Mouse (Mus musculus): ENCODE results near the gene Timmdc1.

Gene Timmdc1

DNA sequence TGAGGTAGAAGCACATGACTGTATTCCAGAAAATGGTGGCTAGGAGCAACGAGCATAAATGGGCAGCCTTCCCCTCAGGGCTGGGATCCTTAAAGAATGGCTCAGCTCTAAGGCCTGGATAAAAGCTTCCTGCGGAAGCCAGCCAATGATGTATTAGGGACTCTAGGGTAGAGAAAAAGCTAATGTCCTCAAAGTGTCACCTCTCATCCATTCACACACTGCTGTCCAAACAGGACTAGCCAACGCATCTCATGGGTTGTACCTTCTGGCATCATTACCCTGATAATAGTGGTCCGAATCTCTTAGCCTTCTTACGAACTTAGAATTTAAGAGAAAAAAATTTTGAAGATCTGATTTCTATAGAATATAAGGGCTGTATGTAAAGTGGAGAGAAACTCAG, 59.2 kb downstream of the Timmdc1 start:
- DNase-seq (ENCODE audit: low spot score), result no peak

DNA sequence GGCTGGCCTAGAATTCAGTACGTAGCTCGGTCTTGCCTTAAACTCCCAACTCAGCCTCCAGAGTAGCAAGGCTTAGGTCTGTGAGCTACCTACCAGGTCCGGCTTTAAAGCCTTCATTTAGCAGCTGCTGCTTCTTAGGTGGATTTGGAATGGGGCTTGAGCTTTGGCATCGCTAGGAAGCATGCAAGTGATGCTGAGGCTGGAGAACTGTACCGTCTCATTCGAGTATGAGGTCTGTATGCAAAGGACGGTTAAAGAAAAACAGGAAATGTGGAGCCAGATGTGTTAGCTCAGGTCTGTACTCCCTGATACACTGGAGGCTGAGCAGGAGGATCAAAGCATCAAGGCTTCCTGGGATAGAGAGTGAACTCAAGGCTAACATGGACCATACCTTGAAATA, 60.3 kb downstream of the Timmdc1 start:
- DNase-seq (ENCODE audit: low spot score), result no peak

- no peak for DNase-seq (ENCODE audit: low spot score)
These were observed 60.7 kb downstream of the Timmdc1 start for GRCm38 (mm10) chr16:38461749-38462148.

DNA sequence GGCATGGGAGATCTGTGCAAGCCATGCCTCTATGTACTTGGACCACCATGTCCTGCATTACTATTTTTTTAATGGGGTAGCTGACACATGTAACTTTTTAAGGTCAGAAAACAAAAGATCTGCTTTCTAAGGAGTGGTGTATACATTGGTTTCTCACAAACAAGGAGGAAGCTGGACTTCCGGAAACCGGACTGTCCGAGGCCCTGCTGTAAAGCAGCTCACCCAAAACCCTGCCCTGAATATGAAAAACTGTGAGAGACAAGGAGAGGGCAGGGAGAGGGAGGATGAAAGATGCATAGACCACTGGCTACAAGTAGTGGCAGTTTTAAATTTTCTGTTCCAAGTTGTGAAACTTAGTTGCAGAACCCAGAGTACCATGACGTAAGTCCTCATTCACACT, 62.5 kb downstream of the Timmdc1 start:
- DNase-seq (ENCODE audit: low spot score), result no peak

DNA sequence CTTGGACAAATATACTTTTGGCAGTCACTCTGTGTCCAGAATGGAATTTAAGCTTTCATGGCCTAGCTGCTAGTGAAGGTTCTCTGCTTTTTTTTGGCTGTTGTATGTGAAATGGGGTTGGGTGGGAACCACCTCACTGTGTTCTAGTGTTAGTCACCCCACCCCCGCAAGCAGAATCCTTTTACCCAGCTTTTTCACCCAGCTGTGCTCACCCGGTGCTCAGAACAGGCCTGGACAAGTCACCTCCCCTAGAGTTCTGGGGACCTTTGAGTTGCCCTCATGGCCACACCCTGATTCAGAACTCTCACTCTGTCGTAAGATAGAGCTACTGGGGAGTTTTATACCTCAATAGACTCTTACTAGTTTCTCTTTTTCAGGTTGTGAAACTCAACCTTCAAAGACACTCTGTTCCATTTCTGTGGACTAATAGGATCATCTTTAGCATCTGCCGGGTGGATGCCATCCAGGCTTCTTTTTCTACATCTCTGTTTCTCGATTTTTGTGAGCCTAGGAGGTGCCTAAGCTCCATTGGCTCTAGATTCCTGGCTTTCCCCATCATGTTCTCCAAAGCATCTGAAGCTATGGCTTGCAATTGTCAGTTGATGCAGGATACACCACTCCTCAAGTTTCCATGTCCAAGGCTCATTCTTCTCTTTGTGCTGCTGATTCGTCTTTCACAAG, 63.7 kb downstream of the Timmdc1 start:
- no peak for DNase-seq (ENCODE audit: low spot score)

GRCm38 (mm10) chr16:38456812-38457567, 65.5 kb downstream of the Timmdc1 start:
- no peak for DNase-seq (ENCODE audit: low spot score)

DNA sequence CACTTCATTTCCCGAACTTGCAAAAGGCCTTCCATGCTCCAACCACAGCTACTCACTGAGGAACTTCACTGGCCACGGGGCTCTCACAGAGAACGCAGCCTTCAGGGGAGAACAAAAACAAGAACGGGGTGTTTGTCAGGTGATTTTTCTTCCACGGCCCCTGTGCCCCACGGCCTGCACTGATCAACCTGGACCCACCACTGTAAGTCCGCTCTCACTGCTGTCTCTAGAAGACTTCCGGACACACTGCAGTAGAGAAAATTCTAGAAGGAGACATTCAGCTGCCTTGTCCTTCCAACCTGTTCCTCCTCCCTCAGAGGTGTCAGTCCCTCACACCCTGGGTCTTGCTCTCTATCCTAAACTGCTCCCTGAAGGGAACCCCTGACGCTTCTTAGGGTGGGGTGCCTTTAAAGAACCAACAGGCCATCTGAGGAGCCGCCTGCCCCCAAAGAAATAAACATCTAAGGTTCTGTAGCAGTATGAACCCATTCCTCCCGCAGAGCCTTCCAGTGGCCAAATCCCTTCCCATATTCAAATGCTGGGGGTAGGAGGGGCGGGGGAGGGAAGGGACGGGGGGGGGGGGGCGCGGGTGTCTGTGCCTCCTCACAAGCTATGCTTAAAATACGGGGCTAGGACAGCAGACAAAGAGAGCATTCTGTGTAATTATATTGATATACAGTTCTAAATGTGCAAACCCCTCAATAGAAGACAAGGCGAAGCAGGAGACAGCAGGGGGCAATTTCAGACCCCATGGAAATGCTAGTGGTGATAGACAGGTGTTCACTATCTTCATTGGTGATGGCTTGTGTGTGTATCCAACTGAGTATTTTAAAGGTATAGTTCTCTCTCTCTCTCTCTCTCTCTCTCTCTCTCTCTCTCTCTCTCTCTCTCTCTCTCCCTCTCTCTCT, 66.7 kb downstream of the Timmdc1 start, which contains the start of gene Cd80:
Cd80 (plus strand) TSS at position 51 of the 908 bp plus-strand sequence.
- no peak for DNase-seq (ENCODE audit: low spot score)

- DNase-seq (ENCODE audit: low spot score), result no peak
These were observed 67.8 kb downstream of the Timmdc1 start for GRCm38 (mm10) chr16:38454533-38455254.

DNA sequence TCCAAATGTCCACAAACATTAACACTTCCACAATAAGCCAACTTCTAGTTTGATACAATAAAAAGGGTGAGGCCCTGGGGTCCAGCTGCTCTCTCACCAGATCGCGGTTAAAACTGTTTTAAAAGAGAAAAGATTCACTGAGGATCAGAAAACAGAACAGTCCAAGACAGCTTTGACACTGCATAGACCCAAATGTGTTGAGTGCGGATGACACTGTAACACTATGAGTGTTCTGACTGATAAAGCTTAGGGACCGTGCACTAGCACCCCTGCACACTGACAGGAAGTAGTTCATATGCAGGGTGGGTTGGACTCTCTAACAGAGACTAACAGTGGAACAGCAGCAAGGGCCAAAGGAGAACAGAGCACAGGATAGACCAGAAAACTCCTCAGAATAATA, 68.5 kb downstream of the Timmdc1 start:
- DNase-seq (ENCODE audit: low spot score), result no peak

GRCm38 (mm10) chr16:38453203-38453553, 69.3 kb downstream of the Timmdc1 start:
- DNase-seq (ENCODE audit: low spot score), result no peak

- peak; percentile 82 for DNase-seq (ENCODE audit: low spot score)
These were observed 69.8 kb downstream of the Timmdc1 start, which contains the start of gene Adprh for GRCm38 (mm10) chr16:38452442-38453202. TSS of gene Adprh (minus strand) at chr16:38452703.

- no peak for DNase-seq (ENCODE audit: low spot score)
These were observed 70.8 kb downstream of the Timmdc1 start for GRCm38 (mm10) chr16:38451421-38452205.

DNA sequence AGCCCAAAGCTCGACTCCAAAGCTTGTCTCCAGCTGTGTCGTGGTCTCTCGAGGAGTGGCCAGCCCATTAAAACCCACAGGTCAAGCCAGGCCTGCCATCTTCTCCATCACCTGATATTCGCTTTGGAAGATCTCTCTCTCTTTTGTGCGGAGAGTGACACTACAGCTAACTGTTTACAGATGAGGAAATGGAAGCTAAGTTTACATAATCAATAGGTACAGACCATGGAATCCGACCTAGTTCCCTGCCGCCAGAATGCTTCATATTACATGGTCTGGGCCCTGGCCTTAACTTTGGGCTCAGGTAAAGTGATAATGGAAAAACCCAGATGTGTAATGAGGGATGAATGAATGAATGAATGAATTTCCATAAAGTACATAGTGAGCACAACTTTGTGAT, 71.8 kb downstream of the Timmdc1 start:
- DNase-seq (ENCODE audit: low spot score), result no peak

- DNase-seq (ENCODE audit: low spot score), result no peak
These were observed 74.0 kb downstream of the Timmdc1 start for GRCm38 (mm10) chr16:38448458-38448857.

Data from urinary bladder, postnatal 10 days (tissue).